Mouse (Mus musculus): ENCODE measurements around the gene Ppig. TPM values are rescaled to one million over a fixed set of nuclear protein-coding genes. Genes with fewer than 3 reads are reported as not detected.

Ppig gene
- polyA plus RNA-seq (2015; fragmentation: Nextera tagmentation; extraction: Ambion mirVana): 79.3 and 97.9 TPM in 2 replicates

GRCm38 (mm10) chr2:69722273-69722649, at the start of gene Ppig:
Ppig (plus strand) TSS chr2:69722545.

GRCm38 (mm10) chr2:69712981-69713625, 9.2 kb upstream of the Ppig start, which contains the start of gene Fastkd1:
Fastkd1 (minus strand) TSS chr2:69713516.

GRCm38 (mm10) chr2:69789429-69790069, 67.2 kb downstream of the Ppig start, which contains the start of the genes Ccdc173 and Phospho2:
Ccdc173 (minus strand) TSS chr2:69789575.
Phospho2 (plus strand) TSS chr2:69789623.

Other genes starting within 250 kb of the Ppig start
- 0.19 and 0.28 TPM in 2 replicates for gene Lrp2, start 136.5 kb upstream of the Ppig start, polyA plus RNA-seq (2015; fragmentation: Nextera tagmentation; extraction: Ambion mirVana)
- 8.7 and 14.6 TPM in 2 replicates for gene Bbs5, start 75.4 kb upstream of the Ppig start, polyA plus RNA-seq (2015; fragmentation: Nextera tagmentation; extraction: Ambion mirVana)
- gene Klhl41, start 52.4 kb upstream of the Ppig start, polyA plus RNA-seq (2015; fragmentation: Nextera tagmentation; extraction: Ambion mirVana): 0.12 and 0.16 TPM in 2 replicates
- gene Fastkd1, start 9.0 kb upstream of the Ppig start, polyA plus RNA-seq (2015; fragmentation: Nextera tagmentation; extraction: Ambion mirVana): 5.1 and 5.3 TPM in 2 replicates
- 0.87 and 1.0 TPM in 2 replicates for gene Ccdc173, start 67.0 kb downstream of the Ppig start, polyA plus RNA-seq (2015; fragmentation: Nextera tagmentation; extraction: Ambion mirVana)
- 18.3 and 18.5 TPM in 2 replicates for gene Phospho2, start 67.1 kb downstream of the Ppig start, polyA plus RNA-seq (2015; fragmentation: Nextera tagmentation; extraction: Ambion mirVana)
- 49.3 and 58.7 TPM in 2 replicates for gene Klhl23, start 99.4 kb downstream of the Ppig start, polyA plus RNA-seq (2015; fragmentation: Nextera tagmentation; extraction: Ambion mirVana)
- 187 and 228 TPM in 2 replicates for gene Ssb, start 139.0 kb downstream of the Ppig start, polyA plus RNA-seq (2015; fragmentation: Nextera tagmentation; extraction: Ambion mirVana)
- 30.4 and 32.7 TPM in 2 replicates for gene Mettl5, start 163.1 kb downstream of the Ppig start, polyA plus RNA-seq (2015; fragmentation: Nextera tagmentation; extraction: Ambion mirVana)
- 8.0 and 9.9 TPM in 2 replicates for gene Ubr3, start 174.7 kb downstream of the Ppig start, polyA plus RNA-seq (2015; fragmentation: Nextera tagmentation; extraction: Ambion mirVana)

Data from urinary bladder, postnatal 0 days (tissue).